Mouse (Mus musculus) embryonic fibroblast, embryonic 13.5 days (primary cell): ENCODE measurements at regions not wholly inside any gene's neighbourhood (a gene's known extent, or its start where the extent isn't known, plus 50 kb on each side); places are given as distances from the start of the nearest gene placed in this dataset.

Experiments
- CTCF ChIP-seq: IDR thresholded peaks from 2 replicates; pipeline ENCODE4 v1.5.1; 2011; ENCODE audit warnings: mild to moderate bottlenecking, control low read depth, low read length, moderate library complexity, borderline replicate concordance; ENCODE audit not compliant: insufficient read depth
- POLR2A ChIP-seq: IDR thresholded peaks from 2 replicates; pipeline ENCODE4 v1.6.1; 2011; ENCODE audit warnings: low read depth, mild to moderate bottlenecking, control low read depth, low read length, moderate library complexity

GRCm38 (mm10) chr15:7006271-7006670, 84.1 kb upstream of the Lifr start:
- TF ChIP-seq CTCF (no peak), POLR2A (no peak)
